Mouse (Mus musculus) lung, postnatal 0 days (tissue): ENCODE results near the gene B4galnt1. TPM values are rescaled to one million over a fixed set of nuclear protein-coding genes. Genes with fewer than 3 reads are reported as not detected.
"Not testable (repeated sequence)": the region's sequence is repeated elsewhere in the genome, so short reads cannot be mapped to it uniquely, and the experiment has no call there.

Source experiments
- ATAC-seq: fragments of 200-750 bp; cut with Nextera tagmentation; 2 replicates; pipeline ENCODE4 v1.8.0; 2017; ENCODE audit warnings: moderate library complexity
- DNase-seq: peaks from one replicate; pipeline ENCODE4 v3.0.0-alpha.2; 2016; ENCODE audit warnings: low spot score
- H3K27ac ChIP-seq: fragments of 300-500 bp; sonication (generic); 2 replicates; pipeline ENCODE4 v1.5.1; 2014; ENCODE audit warnings: antibody characterized with exemption, mild to moderate bottlenecking, low read length, mixed read lengths
- H3K27me3 ChIP-seq: fragments of 300-500 bp; sonication (generic); replicated peaks from 2 replicates; pipeline ENCODE4 v1.6.1; 2014; ENCODE audit warnings: low read length, mixed read lengths; ENCODE audit not compliant: insufficient read depth
- H3K36me3 ChIP-seq: fragments of 300-500 bp; sonication (generic); 2 replicates; pipeline ENCODE4 v1.6.1; 2014; ENCODE audit warnings: low read length, mixed read lengths; ENCODE audit not compliant: insufficient read depth
- H3K4me1 ChIP-seq: fragments of 300-500 bp; sonication (generic); 2 replicates; pipeline ENCODE4 v1.6.1; 2014; ENCODE audit warnings: antibody characterized with exemption, low read depth, low read length, mixed read lengths; ENCODE audit not compliant: insufficient read depth
- H3K4me2 ChIP-seq: fragments of 300-500 bp; sonication (generic); replicated peaks from 2 replicates; pipeline ENCODE4 v1.6.1; 2014; ENCODE audit warnings: low read depth, mild to moderate bottlenecking, low read length, moderate library complexity, mixed read lengths
- H3K4me3 ChIP-seq: fragments of 300-500 bp; sonication (generic); 2 replicates; pipeline ENCODE4 v1.5.1; 2014; ENCODE audit warnings: low read depth, low read length
- H3K9ac ChIP-seq: fragments of 300-500 bp; sonication (generic); replicated peaks from 2 replicates; pipeline ENCODE4 v1.6.1; 2014; ENCODE audit warnings: low read depth, mild to moderate bottlenecking
- H3K9me3 ChIP-seq: fragments of 300-500 bp; sonication (generic); 2 replicates; pipeline ENCODE4 v1.6.1; 2016; ENCODE audit warnings: low read length, mixed read lengths
- CTCF ChIP-seq: IDR thresholded peaks from 2 replicates; pipeline ENCODE4 v1.5.1; 2016; ENCODE audit warnings: antibody characterized with exemption, mild to moderate bottlenecking
- EP300 ChIP-seq: IDR thresholded peaks from 2 replicates; pipeline ENCODE4 v1.6.1; 2016; ENCODE audit warnings: antibody characterized with exemption, mild to moderate bottlenecking, control low read depth
- WGBS: fragments of 180-500 bp; shearing (Covaris S2); extraction: QIAGEN DNeasy Blood & Tissue Kit; methylation state at CpG from one replicate; pipeline ENCODE4 v1.1.7; 2014; 5-methylcytosine and 5-hydroxymethylcytosine counted together
- polyA plus RNA-seq: library from polyadenylated mRNA; unstranded; fragments of >200 nt; fragmentation: Nextera tagmentation; extraction: Ambion mirVana; gene quantifications from 2 replicates; pipeline ENCODE4 v1.2.1, GENCODE M21; 2015

Gene B4galnt1
- polyA plus RNA-seq, 1 experiment from 2014 or later = 9.6 TPM

GRCm38 (mm10) chr10:127140971-127141370, 24.1 kb upstream of the B4galnt1 start:
- 65% methylated on average over 11 of the region's 11 CpGs for WGBS
- no peak for TF ChIP-seq CTCF
- no peak for TF ChIP-seq EP300
- ATAC-seq = no peak

GRCm38 (mm10) chr10:127141500-127141899, 23.5 kb upstream of the B4galnt1 start:
- DNase-seq = no peak
- Histone ChIP-seq H3K27me3 (no peaks in the 10 kb centered on the region), H3K36me3 (no peaks in the 10 kb centered on the region), H3K9me3 (no peaks in the 10 kb centered on the region), H3K4me1 (no peaks in the 10 kb centered on the region), H3K4me3 (no peak overlapping the region), H3K9ac (no peak overlapping the region), H3K4me2 (no peak overlapping the region), H3K27ac (no peak overlapping the region)
- WGBS = 39% methylated on average over 8 of the region's 8 CpGs
- TF ChIP-seq CTCF (no peak), EP300 (no peak)
- no peak for ATAC-seq

More at GRCm38 (mm10) chr10:127140971-127141370, 24.1 kb upstream of the B4galnt1 start:
- Histone ChIP-seq H3K36me3 (no peaks in the 10 kb centered on the region), H3K9ac (no peak overlapping the region), H3K4me1 (no peaks in the 10 kb centered on the region), H3K4me2 (no peak overlapping the region), H3K4me3 (no peak overlapping the region), H3K27me3 (no peaks in the 10 kb centered on the region), H3K9me3 (no peaks in the 10 kb centered on the region), H3K27ac (no peak overlapping the region)
- no peak for DNase-seq

- 85% methylated on average over 8 of the region's 8 CpGs for WGBS
- TF ChIP-seq EP300 = no peak
- TF ChIP-seq CTCF = no peak
- DNase-seq = no peak
- Histone ChIP-seq H3K9me3 (no peaks in the 10 kb centered on the region), H3K36me3 (no peaks in the 10 kb centered on the region), H3K4me3 (no peak overlapping the region), H3K9ac (no peak overlapping the region), H3K27me3 (no peaks in the 10 kb centered on the region), H3K27ac (no peak overlapping the region), H3K4me1 (no peaks in the 10 kb centered on the region), H3K4me2 (no peak overlapping the region)
- no peak for ATAC-seq
These were observed 21.8 kb upstream of the B4galnt1 start for GRCm38 (mm10) chr10:127143228-127143627.

- no peaks in the 10 kb centered on the region for H3K27me3 ChIP-seq
- no peak overlapping the region for H3K27ac ChIP-seq
- DNase-seq (no peak), ATAC-seq (no peak)
- no peak for TF ChIP-seq EP300
- TF ChIP-seq CTCF = no peak
- H3K4me2 ChIP-seq = no peak overlapping the region
- WGBS = 72% methylated on average over 7 of the region's 7 CpGs
- H3K9me3 ChIP-seq = no peaks in the 10 kb centered on the region
- no peak overlapping the region for H3K4me3 ChIP-seq
- no peaks in the 10 kb centered on the region for H3K36me3 ChIP-seq
- no peaks in the 10 kb centered on the region for H3K4me1 ChIP-seq
- no peak overlapping the region for H3K9ac ChIP-seq
These were observed 20.5 kb upstream of the B4galnt1 start for GRCm38 (mm10) chr10:127144536-127144935.

GRCm38 (mm10) chr10:127145303-127145702, 19.7 kb upstream of the B4galnt1 start:
- Histone ChIP-seq H3K36me3 (no peaks in the 10 kb centered on the region), H3K9ac (no peak overlapping the region), H3K9me3 (no peaks in the 10 kb centered on the region), H3K27ac (no peak overlapping the region), H3K4me1 (no peaks in the 10 kb centered on the region), H3K4me3 (no peak overlapping the region), H3K4me2 (no peak overlapping the region), H3K27me3 (no peaks in the 10 kb centered on the region)
- no peak for DNase-seq
- ATAC-seq = peak; percentile 23; the same call in 1 of the 2 replicates
- WGBS = 58% methylated on average over 4 of the region's 5 CpGs
- TF ChIP-seq EP300 (no peak), CTCF (no peak)

GRCm38 (mm10) chr10:127147135-127147534, 17.9 kb upstream of the B4galnt1 start:
- Histone ChIP-seq H3K27ac (no peak overlapping the region), H3K9me3 (no peaks in the 10 kb centered on the region), H3K27me3 (no peaks in the 10 kb centered on the region), H3K9ac (no peak overlapping the region), H3K4me2 (no peak overlapping the region), H3K36me3 (no peaks in the 10 kb centered on the region), H3K4me3 (no peak overlapping the region), H3K4me1 (no peaks in the 10 kb centered on the region)
- TF ChIP-seq EP300 (peak; percentile 28; the same call in 1 of the 2 replicates), CTCF (no peak)
- peak; percentile 45 for DNase-seq
- 56% methylated on average over 6 of the region's 6 CpGs for WGBS
- peak; percentile 68 for ATAC-seq

GRCm38 (mm10) chr10:127150471-127150872, 14.6 kb upstream of the B4galnt1 start:
- WGBS = 70% methylated on average over 4 of the region's 4 CpGs
- Histone ChIP-seq H3K27me3 (no peaks in the 10 kb centered on the region), H3K9ac (no peak overlapping the region), H3K36me3 (no peaks in the 10 kb centered on the region), H3K4me3 (no peak overlapping the region), H3K27ac (no peak overlapping the region), H3K4me2 (no peak overlapping the region), H3K4me1 (no peaks in the 10 kb centered on the region), H3K9me3 (no peaks in the 10 kb centered on the region)
- TF ChIP-seq CTCF = no peak
- TF ChIP-seq EP300 = no peak
- ATAC-seq (no peak), DNase-seq (no peak)

GRCm38 (mm10) chr10:127151233-127151632, 13.8 kb upstream of the B4galnt1 start:
- not testable (repeated sequence) for H3K27me3 ChIP-seq, H3K36me3 ChIP-seq, ATAC-seq, H3K9me3 ChIP-seq, DNase-seq, H3K9ac ChIP-seq, H3K4me2 ChIP-seq, H3K27ac ChIP-seq, H3K4me3 ChIP-seq, H3K4me1 ChIP-seq
- WGBS = 84% methylated on average over 3 of the region's 3 CpGs

GRCm38 (mm10) chr10:127152556-127152955, 12.5 kb upstream of the B4galnt1 start:
- H3K27me3 ChIP-seq, H3K9me3 ChIP-seq, H3K4me3 ChIP-seq, H3K36me3 ChIP-seq, H3K9ac ChIP-seq, ATAC-seq, H3K27ac ChIP-seq, H3K4me1 ChIP-seq, H3K4me2 ChIP-seq, DNase-seq: not testable (repeated sequence)
- 81% methylated on average over 10 of the region's 10 CpGs for WGBS
